8 mouse cellular contexts compared by ENCODE assay signal in genomic region chr6:137252887-137253242, GRCm38 (mm10). TPM values are rescaled to one million over a fixed set of nuclear protein-coding genes. Genes with fewer than 3 reads are reported as not detected.
DNase-seq lines count a peak whose midpoint lies in the region; ATAC-seq and TF ChIP-seq lines count a peak whose summit lies in the region.

No protein-coding gene starts in this region.

- H3K27ac ChIP-seq in heart, postnatal 0 days (ENCODE audit: low read depth) = no peak overlapping the region
- peak overlapping the region; percentile 91 for H3K27ac ChIP-seq in forebrain, embryonic 14.5 days (ENCODE audit: low read depth, low read length)
- peak overlapping the region; percentile 73; the same call in 1 of the 2 replicates for H3K27ac ChIP-seq in midbrain, embryonic 11.5 days (ENCODE audit: low read depth, low read length)

- no peak for TF ChIP-seq EP300 in heart, postnatal 0 days (IDR thresholded peaks at IDR 0.05; ENCODE audit: low read depth)

- TF ChIP-seq CTCF in heart, postnatal 0 days (IDR thresholded peaks at IDR 0.05; ENCODE audit: low read depth) = no peak

- H3K4me3 ChIP-seq in heart, postnatal 0 days (ENCODE audit: low read depth, low read length) = peak overlapping the region; percentile 24
- peak overlapping the region; percentile 59 for H3K4me3 ChIP-seq in forebrain, embryonic 14.5 days (ENCODE audit: low read depth, low read length)
- H3K4me3 ChIP-seq in midbrain, embryonic 11.5 days (ENCODE audit: low read depth, low read length) = peak overlapping the region; percentile 53

- ATAC-seq in heart, postnatal 0 days (ENCODE audit: insufficient read depth, low read depth) = no peak
- ATAC-seq in forebrain, embryonic 14.5 days = peak; percentile 45
- peak; percentile 74 for ATAC-seq in midbrain, embryonic 11.5 days (ENCODE audit: low FRiP score)

- no peaks in the 10 kb centered on the region for H3K9me3 ChIP-seq in heart, postnatal 0 days (replicated peaks; ENCODE audit: control insufficient read depth, low read length)
- no peaks in the 10 kb centered on the region for H3K9me3 ChIP-seq in forebrain, embryonic 14.5 days (replicated peaks; ENCODE audit: control insufficient read depth, low read length)
- no peaks in the 10 kb centered on the region for H3K9me3 ChIP-seq in midbrain, embryonic 11.5 days (ENCODE audit: control insufficient read depth, low read length)

- WGBS in heart, postnatal 0 days = 3% methylated on average over 15 of the region's 15 CpGs
- WGBS in forebrain, embryonic 14.5 days = under 1% methylated on average over 15 of the region's 15 CpGs
- WGBS in midbrain, embryonic 11.5 days = 2% methylated on average over 15 of the region's 15 CpGs

- DNase-seq in heart, postnatal 0 days (ENCODE audit: low spot score) = no peak
- no peak for DNase-seq in heart, adult 11 months
- DNase-seq in WW6 (ENCODE audit: low read depth, low spot score) = peak; percentile 13
- peak; percentile 64 for DNase-seq in forebrain, embryonic 14.5 days (ENCODE audit: low spot score)
- peak; percentile 96 for DNase-seq in midbrain, embryonic 11.5 days (ENCODE audit: low spot score, missing footprints)
- DNase-seq in B cell, adult 2 months = no peak
- DNase-seq in thymus, postnatal 36 days = no peak
- DNase-seq in adrenal gland, postnatal 36 days = no peak

- H3K27me3 ChIP-seq in heart, postnatal 0 days (ENCODE audit: control insufficient read depth, insufficient read depth, low read length) = peaks cover 29% of the 10 kb centered on the region
- no peaks in the 10 kb centered on the region for H3K27me3 ChIP-seq in forebrain, embryonic 14.5 days (replicated peaks; ENCODE audit: control insufficient read depth, insufficient read depth, low read length)
- H3K27me3 ChIP-seq in midbrain, embryonic 11.5 days (ENCODE audit: control insufficient read depth, insufficient read depth, low read length) = no peaks in the 10 kb centered on the region

- no peak overlapping the region for H3K9ac ChIP-seq in heart, postnatal 0 days (replicated peaks; ENCODE audit: low read depth, low read length)
- peak overlapping the region; percentile 93 for H3K9ac ChIP-seq in forebrain, embryonic 14.5 days (ENCODE audit: low read length)
- peak overlapping the region; percentile 88 for H3K9ac ChIP-seq in midbrain, embryonic 11.5 days (ENCODE audit: low read length)

- H3K36me3 ChIP-seq in heart, postnatal 0 days (replicated peaks; ENCODE audit: control insufficient read depth, insufficient read depth, low read length) = no peaks in the 10 kb centered on the region
- no peaks in the 10 kb centered on the region for H3K36me3 ChIP-seq in forebrain, embryonic 14.5 days (ENCODE audit: control insufficient read depth, insufficient read depth, low read length)
- no peaks in the 10 kb centered on the region for H3K36me3 ChIP-seq in midbrain, embryonic 11.5 days (ENCODE audit: control insufficient read depth, insufficient read depth, low read length)

- no peaks in the 10 kb centered on the region for H3K4me1 ChIP-seq in heart, postnatal 0 days (ENCODE audit: control insufficient read depth, insufficient read depth)
- H3K4me1 ChIP-seq in forebrain, embryonic 14.5 days (ENCODE audit: control insufficient read depth, insufficient read depth, low read length) = no peaks in the 10 kb centered on the region
- 0 out of 2 replicates have a peak, but pooled peaks cover 4% of the 10 kb centered on the region for H3K4me1 ChIP-seq in midbrain, embryonic 11.5 days (ENCODE audit: control insufficient read depth, insufficient read depth, low read length)

- H3K4me2 ChIP-seq in heart, postnatal 0 days (ENCODE audit: low read depth, low read length) = peak overlapping the region; percentile 48
- peak overlapping the region; percentile 78 for H3K4me2 ChIP-seq in forebrain, embryonic 14.5 days (ENCODE audit: low read length)
- H3K4me2 ChIP-seq in midbrain, embryonic 11.5 days = peak overlapping the region; percentile 92

RNA-seq across cellular contexts. Expression of gene Ptpro, which starts 0.7 kb away (rescaled TPM):
- 1.4 and 3.6 TPM in 2 replicates for total RNA-seq in heart, postnatal 0 days (2014; rRNA removed; ENCODE audit: low replicate concordance)
- 1.7 and 2.3 TPM in 2 replicates for polyA plus RNA-seq in heart, postnatal 0 days (2015; fragmentation: Nextera tagmentation; extraction: Ambion mirVana)
- 41.7 and 51.2 TPM in 2 replicates for polyA plus RNA-seq in forebrain, embryonic 14.5 days (2014; fragmentation: Nextera tagmentation; extraction: Ambion mirVana)
- polyA plus RNA-seq in midbrain, embryonic 11.5 days (2014; fragmentation: Nextera tagmentation; extraction: Ambion mirVana) = 17.5 and 19.9 TPM in 2 replicates
- total RNA-seq in adrenal gland, postnatal 36 days (2021) = 1 to 10 TPM; 1.4 to 1.7 TPM

Comparison
In these comparisons a context has a peak if more than half of its experiments do, and no peak if none do; other contexts are left out.
1. DNase-seq: peak in WW6 (single experiment), forebrain, embryonic 14.5 days (single experiment) and midbrain, embryonic 11.5 days (single experiment); none in heart, postnatal 0 days (single experiment), heart, adult 11 months (single experiment), B cell, adult 2 months (0 of 2), thymus, postnatal 36 days (0 of 2) and adrenal gland, postnatal 36 days (0 of 2).
2. Peak in every context shown above with its lines, with median percentiles within 50 percentile points of each other: H3K4me2 ChIP-seq and H3K4me3 ChIP-seq.